Mouse (Mus musculus): ENCODE measurements around the gene Itpr3.

GRCm38 (mm10) chr17:27141971-27142450 lies 84.9 kb downstream of the Itpr3 start:
- TF ChIP-seq POLR2A (IDR thresholded peaks at IDR 0.05; ENCODE audit: borderline replicate concordance, extremely low read depth, low read depth, low read length) (no peak), CTCF (IDR thresholded peaks at IDR 0.05; ENCODE audit: insufficient read depth, low read length) (no peak)

Measured in lung, adult 2 months (tissue).